Mouse (Mus musculus): ENCODE results near the gene Gm5890. TPM values are rescaled to one million over a fixed set of nuclear protein-coding genes. Genes with fewer than 3 reads are reported as not detected.

The Gm5890 gene
- polyA plus RNA-seq (2012) = not detected in 2 replicates

GRCm38 (mm10) chr7:20262734-20263133 lies at the start of gene Gm5890:
Gene Gm5890, minus strand, starts transcription at chr7:20262834.

GRCm38 (mm10) chr7:20233728-20234127 lies 28.9 kb downstream of the Gm5890 start, which contains the start of gene Gm4498:
Gene Gm4498, minus strand, starts transcription at chr7:20233828.

Other genes with a start within 250 kb of the Gm5890 start
- gene Vmn1r91, start 163.2 kb downstream of the Gm5890 start, polyA plus RNA-seq (2012) = not detected in 2 replicates
- gene Gm16442, start 140.3 kb downstream of the Gm5890 start, polyA plus RNA-seq (2012) = not detected in 2 replicates
- not detected in 2 replicates for gene Vmn1r93, start 123.7 kb downstream of the Gm5890 start, polyA plus RNA-seq (2012)
- not detected in 2 replicates for gene Vmn1r94, start 94.5 kb downstream of the Gm5890 start, polyA plus RNA-seq (2012)
- gene Vmn1r95, start 69.1 kb downstream of the Gm5890 start, polyA plus RNA-seq (2012) = not detected in 2 replicates
- not detected in 2 replicates for gene Gm6164, start 57.2 kb downstream of the Gm5890 start, polyA plus RNA-seq (2012)
- not detected in 2 replicates for gene Gm4498, start 29.0 kb downstream of the Gm5890 start, polyA plus RNA-seq (2012)
- not detected in 2 replicates for gene Gm4133, start 71.2 kb upstream of the Gm5890 start, polyA plus RNA-seq (2012)
- gene Gm5728, start 112.6 kb upstream of the Gm5890 start, polyA plus RNA-seq (2012) = not detected in 2 replicates
- gene Vmn1r100, start 155.1 kb upstream of the Gm5890 start, polyA plus RNA-seq (2012) = not detected in 2 replicates
- not detected in 2 replicates for gene Vmn1r101, start 179.8 kb upstream of the Gm5890 start, polyA plus RNA-seq (2012)
- gene Gm10670, start 212.1 kb upstream of the Gm5890 start, polyA plus RNA-seq (2012) = not detected in 2 replicates
- gene Vmn1r103, start 247.7 kb upstream of the Gm5890 start, polyA plus RNA-seq (2012) = not detected in 2 replicates